Mouse (Mus musculus) adrenal gland, postnatal 14 days (tissue): Measurements from ENCODE around the gene Kctd19. TPM values are rescaled to one million over a fixed set of nuclear protein-coding genes. Genes with fewer than 3 reads are reported as not detected.

Source experiments
- DNase-seq: peaks from one replicate; pipeline ENCODE4 v3.0.0; 2021; ENCODE audit warnings: mixed read lengths
- total RNA-seq: library from RNA; stranded (reverse); gene quantifications from 2 replicates; pipeline ENCODE4 v1.2.3, GENCODE M21; 2021

The Kctd19 gene
- total RNA-seq, 1 experiment from 2014 or later = 0.26 TPM

DNA sequence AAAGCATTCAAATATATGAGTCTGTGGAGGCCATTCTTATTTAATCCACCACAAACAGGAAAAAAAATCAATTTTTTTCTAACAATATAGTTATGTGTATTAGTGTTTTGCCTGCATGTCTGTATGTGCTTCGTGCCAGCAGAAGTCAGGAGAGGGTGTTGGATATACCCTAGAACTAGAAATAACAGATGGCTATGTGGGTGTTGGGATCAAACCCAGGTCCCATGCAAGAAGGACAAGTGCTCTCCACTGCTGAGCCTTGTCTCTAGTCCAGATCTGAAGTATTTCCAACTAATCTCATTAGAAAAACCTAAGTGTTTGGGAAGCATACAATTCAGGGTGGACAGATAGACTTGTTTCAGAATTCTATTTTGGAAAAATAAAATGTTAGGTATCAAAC is 8.7 kb upstream of the Kctd19 start:
- DNase-seq = no peak

DNA sequence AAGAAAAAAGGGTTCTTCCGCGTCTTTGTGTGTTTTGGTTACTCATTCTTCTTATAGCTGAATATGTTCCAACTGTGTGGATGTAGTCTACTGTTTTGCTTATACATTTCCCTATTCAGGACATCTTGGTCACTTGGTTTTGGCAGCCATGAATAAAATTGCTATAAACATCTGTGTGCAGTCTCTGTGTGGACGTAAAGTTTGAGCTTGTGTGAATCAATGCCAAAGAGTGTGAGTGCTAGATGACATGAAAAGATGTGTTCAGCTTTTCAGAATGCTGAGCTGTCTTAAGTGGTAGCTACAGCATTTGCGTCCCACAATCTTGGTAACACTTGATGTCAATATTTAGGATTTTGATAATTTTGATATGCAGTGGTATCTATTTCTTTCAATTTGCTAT is 6.5 kb upstream of the Kctd19 start:
- DNase-seq = no peak

GRCm38 (mm10) chr8:105418992-105419391 is 5.7 kb upstream of the Kctd19 start:
- no peak for DNase-seq

GRCm38 (mm10) chr8:105409947-105410346 is 3.4 kb downstream of the Kctd19 start:
- DNase-seq = no peak

DNA sequence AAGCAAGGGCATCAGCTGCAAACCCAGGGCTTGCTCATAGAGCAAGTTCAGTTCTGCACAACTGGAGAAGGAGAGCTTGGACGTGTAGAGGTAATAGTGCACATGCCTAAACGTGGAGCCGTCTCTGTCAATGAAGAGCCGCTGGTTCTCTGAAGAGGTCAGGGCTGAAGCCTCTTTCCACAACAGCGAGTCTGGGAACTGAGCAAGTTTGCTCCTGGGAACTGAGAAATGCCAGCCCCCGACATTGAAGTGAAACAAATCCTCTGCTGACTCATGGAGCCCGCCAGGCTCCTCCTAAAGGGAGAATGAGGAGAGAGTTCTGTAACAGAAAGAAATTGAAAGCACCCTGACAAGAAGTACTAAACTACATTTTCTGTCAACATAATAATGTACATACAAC is 5.0 kb downstream of the Kctd19 start:
- DNase-seq = peak; percentile 46

GRCm38 (mm10) chr8:105406416-105406815 is 6.9 kb downstream of the Kctd19 start:
- DNase-seq = no peak

- no peak for DNase-seq
Observed at GRCm38 (mm10) chr8:105404496-105404895, 8.8 kb downstream of the Kctd19 start.

- no peak for DNase-seq
Observed at GRCm38 (mm10) chr8:105403467-105403866, 9.8 kb downstream of the Kctd19 start.

GRCm38 (mm10) chr8:105400016-105400415 is 13.3 kb downstream of the Kctd19 start:
- DNase-seq = no peak

GRCm38 (mm10) chr8:105397747-105398146 is 15.6 kb downstream of the Kctd19 start:
- DNase-seq = peak; percentile 61

- no peak for DNase-seq
Observed at GRCm38 (mm10) chr8:105393915-105394314, 19.4 kb downstream of the Kctd19 start.

- DNase-seq = no peak
Observed at GRCm38 (mm10) chr8:105393089-105393787, 20.1 kb downstream of the Kctd19 start.

DNA sequence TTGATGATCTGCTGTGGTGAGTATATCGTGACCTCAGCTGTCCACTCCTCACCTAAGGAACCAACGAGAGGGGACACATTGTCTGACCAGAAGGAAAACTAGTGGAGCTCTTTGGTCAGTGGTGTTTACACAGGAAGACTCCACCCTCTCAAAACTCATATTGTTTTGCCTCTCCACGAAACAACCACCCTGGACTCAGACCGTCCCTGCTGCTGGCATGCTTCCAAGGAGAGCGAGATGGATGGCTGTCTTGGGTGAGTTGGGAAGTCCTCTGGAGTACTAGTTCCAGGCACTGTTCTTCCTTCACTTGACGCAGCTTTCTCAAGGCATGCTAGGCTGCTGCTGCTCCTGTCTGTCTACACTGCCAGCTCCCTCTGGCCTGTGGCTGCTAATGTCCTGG is 24.2 kb downstream of the Kctd19 start:
- DNase-seq = peak; percentile 35

- DNase-seq = no peak
Observed at GRCm38 (mm10) chr8:105387151-105387550, 26.2 kb downstream of the Kctd19 start.

GRCm38 (mm10) chr8:105384070-105384469 is 29.2 kb downstream of the Kctd19 start:
- no peak for DNase-seq

- peak; percentile 46 for DNase-seq
Observed at GRCm38 (mm10) chr8:105380308-105380707, 33.0 kb downstream of the Kctd19 start.

DNA sequence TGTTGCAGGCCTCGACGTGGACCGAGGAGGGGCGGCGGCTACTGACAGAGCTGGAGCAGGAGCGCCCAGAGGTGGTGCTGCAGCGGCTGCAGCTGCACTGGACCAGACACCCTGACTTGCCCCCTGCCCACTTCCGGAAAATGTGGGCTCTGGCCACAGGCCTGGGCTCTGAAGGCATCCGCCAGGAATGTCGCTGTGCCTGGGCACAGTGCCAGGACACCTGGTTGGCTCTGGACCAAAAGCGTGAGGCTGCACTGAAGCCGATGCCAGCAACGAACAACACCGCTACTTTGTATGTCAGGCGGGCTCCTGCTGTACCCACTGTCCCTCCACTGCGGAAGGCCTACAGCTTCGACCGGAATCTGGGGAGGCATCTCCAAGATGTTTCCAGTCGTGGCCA is 34.6 kb downstream of the Kctd19 start:
- DNase-seq = peak; percentile 49

GRCm38 (mm10) chr8:105374513-105374966 is 38.8 kb downstream of the Kctd19 start:
- DNase-seq = peak; percentile 65

DNA sequence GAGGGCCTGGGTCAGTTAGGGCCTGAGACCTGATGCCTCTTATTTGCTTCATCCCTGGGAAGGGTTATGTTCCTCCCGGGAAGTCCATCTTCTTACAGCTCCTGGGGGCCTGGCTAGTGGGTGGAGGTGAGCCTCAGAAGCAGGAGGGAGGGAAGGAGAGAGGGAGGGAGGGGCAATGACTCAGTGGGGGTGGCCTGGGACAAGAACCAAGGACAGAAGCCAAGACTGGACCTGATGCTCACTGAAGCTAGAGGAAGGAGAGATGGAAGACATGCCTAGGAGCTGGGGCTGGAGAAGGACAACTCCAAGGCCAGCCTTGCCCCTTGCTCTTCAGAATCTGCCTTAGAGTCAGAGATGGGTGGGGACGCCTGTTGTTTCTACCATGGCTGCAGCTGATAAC is 40.3 kb downstream of the Kctd19 start, which contains the start of gene Plekhg4:
Gene Plekhg4 (plus strand): TSS at position 243 of the 400 bp plus-strand sequence.
- peak; percentile 67 for DNase-seq

DNA sequence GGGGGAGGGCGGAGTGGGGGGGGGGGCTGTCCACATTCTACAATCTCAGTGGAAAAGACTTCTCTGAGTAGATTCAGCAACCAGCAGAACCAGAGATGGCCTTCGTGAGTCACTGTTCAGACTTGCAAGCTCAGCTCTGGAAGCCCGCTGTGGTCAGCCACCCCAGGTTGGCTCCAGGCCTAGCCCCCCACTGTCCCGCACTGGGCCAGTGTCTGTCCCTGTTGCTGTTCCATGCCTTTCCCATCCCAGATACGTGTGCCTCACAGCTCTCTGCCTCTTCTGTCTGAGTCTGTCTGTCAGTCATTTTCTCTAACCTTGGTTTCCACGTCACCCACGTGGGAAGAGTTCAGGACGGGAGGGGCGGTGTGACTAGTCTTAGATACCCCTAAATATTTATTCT is 40.8 kb downstream of the Kctd19 start:
- DNase-seq = peak; percentile 53

DNA sequence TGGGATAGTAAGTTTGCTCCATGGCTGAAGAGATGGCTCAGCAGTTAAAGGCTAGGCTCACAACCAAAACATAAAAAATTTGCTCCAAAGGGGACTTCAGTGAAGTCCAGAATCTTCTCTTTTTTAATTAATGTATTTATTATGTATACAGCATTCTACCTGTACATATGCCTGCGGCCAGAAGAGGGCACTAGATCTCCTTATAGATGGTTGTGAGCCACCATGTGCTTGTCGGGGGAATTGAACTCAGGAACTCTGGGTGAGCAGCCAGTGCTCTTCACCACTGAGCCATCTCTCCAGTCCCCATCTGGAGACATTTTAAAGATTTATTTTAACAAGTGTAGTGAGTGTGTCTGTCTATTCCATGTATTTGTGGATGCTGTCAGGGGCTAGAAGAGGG is 46.2 kb downstream of the Kctd19 start:
- peak; percentile 45 for DNase-seq

DNA sequence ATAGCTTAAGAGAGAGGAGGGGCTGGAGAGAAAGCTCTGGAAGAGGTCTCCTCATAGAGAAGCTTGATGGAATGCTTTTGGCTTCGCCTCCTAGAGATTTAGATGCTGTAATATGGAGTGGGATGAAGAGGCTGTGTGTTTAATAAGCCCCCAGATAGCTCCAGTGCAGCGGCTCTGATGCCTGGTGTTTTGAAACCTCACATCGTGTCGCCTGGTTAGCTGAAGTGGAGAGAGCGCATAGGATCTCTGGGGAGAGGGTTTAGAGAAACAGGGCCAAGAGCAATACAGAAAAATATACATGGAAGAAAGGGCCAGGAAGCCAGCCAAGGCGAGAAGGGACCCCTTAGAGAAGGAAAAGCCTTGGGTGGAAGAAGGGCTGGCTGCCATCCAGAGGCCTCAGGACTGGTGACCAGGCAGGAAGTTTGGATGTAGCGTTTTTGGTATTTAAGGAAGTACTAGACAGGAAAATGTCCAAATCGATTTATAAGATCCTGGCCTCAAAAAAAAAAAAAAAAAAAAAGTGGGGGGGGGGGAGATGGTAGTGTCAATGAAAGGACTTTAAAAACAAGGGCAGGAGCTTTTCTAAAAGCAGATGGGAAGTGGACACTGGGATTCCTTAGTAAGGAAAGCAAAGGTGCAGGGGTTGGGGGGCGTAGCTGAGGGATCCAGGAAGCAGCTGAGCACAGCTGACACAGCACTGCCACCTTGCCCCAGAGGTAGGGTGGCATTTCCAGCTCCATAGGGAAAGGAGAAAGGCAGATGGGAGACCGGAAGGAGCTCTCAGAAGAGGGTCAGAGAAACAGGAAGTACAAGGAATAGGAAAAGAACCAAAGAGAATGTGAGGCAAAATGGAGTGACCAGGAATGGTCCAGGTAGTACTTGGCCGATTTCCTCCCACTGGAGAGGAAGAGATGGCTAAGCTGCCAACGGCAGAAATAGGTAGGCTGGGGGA is 51.3 kb downstream of the Kctd19 start:
- DNase-seq = peak; percentile 41

DNA sequence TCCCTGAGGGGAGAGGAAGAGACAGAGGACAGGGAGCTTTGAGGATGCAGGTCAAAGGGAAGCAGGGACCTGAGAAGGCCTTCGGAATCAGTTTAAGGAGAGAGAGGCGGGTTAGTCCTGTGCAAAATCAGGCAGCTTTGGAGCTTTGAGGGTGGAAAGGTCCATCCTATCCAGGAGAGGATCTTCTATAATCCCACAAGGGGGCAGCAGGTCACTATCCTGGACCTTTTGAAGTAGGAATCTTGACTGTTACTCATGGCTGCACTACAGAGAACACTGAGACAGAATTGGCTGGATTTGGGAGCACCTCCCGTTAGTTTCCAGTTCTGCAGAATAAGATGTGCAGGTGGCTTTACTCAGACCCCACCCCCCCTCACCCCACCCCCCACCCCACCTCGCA is 53.7 kb downstream of the Kctd19 start:
- DNase-seq = peak; percentile 56
